Mouse (Mus musculus): ENCODE measurements around the gene Stk39. TPM values are rescaled to one million over a fixed set of nuclear protein-coding genes. Genes with fewer than 3 reads are reported as not detected.

Gene Stk39
- polyA plus RNA-seq, 1 experiment from 2014 or later = 27.7 TPM

DNA sequence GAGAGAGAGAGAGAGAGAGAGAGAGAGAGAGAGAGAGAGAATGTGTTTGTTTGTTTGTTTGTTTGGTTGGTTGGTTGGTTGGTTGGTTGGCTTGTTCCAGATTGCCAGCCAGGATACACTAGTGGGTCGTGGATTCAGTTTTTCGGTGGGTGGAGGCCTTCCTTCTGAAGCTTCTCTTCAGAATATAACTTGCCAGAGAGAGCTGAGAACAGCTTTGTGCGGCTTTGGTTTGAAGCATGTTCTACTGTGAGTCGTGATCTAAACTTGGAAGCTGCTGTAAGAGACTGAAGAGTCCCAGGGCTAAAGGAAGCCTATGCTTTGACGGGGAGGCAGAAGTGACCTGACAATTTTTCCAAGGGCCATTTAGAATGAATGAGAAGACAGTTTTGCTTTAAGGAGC lies 59.9 kb downstream of the Stk39 start:
- Histone ChIP-seq H3K27me3 (no peaks in the 10 kb centered on the region), H3K4me1 (peaks cover 43% of the 10 kb centered on the region), H3K9ac (no peak overlapping the region), H3K36me3 (ENCODE audit: poor library complexity, severe bottlenecking) (no peaks in the 10 kb centered on the region), H3K4me3 (no peak overlapping the region), H3K27ac (no peak overlapping the region), H3K4me2 (no peak overlapping the region), H3K9me3 (replicated peaks) (no peaks in the 10 kb centered on the region)
- WGBS = 92% methylated on average over 5 of the region's 5 CpGs
- no peak for ATAC-seq

DNA sequence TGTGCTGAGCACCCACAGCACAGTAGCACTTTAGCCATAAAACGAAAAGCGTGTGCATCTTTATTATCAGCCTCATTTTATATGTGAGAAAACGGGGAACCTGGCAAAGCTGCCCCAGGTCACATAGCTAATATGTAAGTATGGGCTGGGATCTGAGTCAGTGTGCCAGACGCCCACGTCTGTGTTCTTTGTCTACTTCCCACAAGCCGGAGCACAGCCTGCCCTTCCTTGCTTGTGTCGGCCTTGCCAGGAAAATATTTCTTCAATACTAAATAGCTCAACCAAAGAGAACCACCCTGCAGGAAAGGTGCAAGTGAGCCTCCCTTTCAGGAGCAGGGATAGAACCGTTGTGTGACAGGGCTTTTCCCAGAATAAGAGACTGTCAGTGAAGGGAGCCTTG lies 60.9 kb downstream of the Stk39 start:
- Histone ChIP-seq H3K36me3 (ENCODE audit: poor library complexity, severe bottlenecking) (no peaks in the 10 kb centered on the region), H3K4me1 (peaks cover 53% of the 10 kb centered on the region), H3K27ac (0 out of 2 replicates have a peak overlapping the region, but pooled peaks have one; percentile 32), H3K4me2 (no peak overlapping the region), H3K4me3 (no peak overlapping the region), H3K27me3 (no peaks in the 10 kb centered on the region), H3K9ac (no peak overlapping the region), H3K9me3 (replicated peaks) (no peaks in the 10 kb centered on the region)
- 66% methylated on average over 8 of the region's 8 CpGs for WGBS
- peak; percentile 8; the same call in 1 of the 2 replicates for ATAC-seq

DNA sequence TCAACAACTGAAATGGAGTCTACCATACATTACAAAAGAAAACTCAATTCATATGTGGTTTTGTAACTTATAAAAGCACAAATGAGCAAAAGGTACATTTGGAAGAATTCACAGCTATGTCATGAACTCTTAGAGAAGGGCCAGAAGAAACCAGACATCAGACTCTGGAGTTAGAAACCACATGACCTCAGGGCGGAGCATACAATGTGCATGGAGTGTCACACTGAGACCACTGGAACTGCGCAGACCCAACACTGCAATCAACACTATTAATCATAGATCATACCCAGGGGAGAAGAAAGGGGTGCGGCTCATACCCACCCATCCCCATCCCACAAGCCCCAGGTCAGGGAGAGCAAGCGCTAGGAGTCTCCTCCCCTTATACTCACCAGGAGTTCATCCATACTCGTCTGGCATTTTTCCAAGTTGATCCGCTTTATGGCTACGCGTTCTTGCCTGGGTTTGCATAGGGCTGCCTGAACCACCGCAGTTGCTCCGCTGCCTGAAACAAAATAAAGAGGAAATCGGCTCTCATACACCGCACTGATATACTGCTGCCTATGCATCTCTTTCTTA lies 62.3 kb downstream of the Stk39 start:
- Histone ChIP-seq H3K4me2 (no peak overlapping the region), H3K9me3 (replicated peaks) (no peaks in the 10 kb centered on the region), H3K4me1 (peaks cover 66% of the 10 kb centered on the region), H3K27ac (no peak overlapping the region), H3K4me3 (no peak overlapping the region), H3K9ac (no peak overlapping the region), H3K27me3 (no peaks in the 10 kb centered on the region), H3K36me3 (ENCODE audit: poor library complexity, severe bottlenecking) (no peaks in the 10 kb centered on the region)
- ATAC-seq = peak; percentile 11; the same call in 1 of the 2 replicates
- WGBS = 73% methylated on average over 12 of the region's 12 CpGs

DNA sequence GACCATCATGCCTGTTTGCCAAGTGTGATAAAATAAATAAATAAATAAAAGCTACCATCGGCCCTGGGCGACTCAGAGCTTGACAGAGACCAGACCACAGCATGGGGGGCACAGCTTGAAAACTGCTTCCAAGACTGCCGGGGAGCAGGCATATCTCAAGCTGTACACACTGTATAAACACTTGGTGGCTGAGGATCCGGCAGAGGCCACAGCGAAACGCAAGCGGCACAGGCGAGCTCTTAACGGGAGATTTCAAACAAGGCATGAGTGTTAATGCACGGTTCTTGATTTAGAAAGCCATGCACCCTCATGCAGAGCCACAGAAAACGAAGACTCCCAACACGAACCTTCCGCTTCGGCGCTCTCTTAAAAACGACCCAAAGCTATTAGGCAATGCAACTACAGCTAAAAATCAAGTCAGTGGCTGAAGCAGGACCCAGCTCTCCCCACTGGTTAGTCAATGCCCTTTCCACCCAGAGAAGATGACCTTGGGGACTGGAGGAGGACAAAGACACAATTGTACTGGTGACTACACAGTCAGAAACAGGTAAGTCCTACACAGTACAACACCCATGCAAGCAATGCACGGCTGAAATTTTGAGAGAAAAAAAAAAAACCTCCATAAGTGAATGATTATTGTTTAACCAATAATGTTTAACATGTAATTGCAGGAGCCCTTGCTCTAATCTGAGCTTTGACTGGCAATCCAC lies 63.6 kb downstream of the Stk39 start:
- H3K9ac ChIP-seq = no peak overlapping the region
- WGBS = 31% methylated on average over 17 of the region's 17 CpGs
- ATAC-seq = peak; percentile 11; the same call in 1 of the 2 replicates
- H3K27ac ChIP-seq = peak overlapping the region; percentile 27; the same call in 1 of the 2 replicates
- no peaks in the 10 kb centered on the region for H3K27me3 ChIP-seq
- no peaks in the 10 kb centered on the region for H3K36me3 ChIP-seq (ENCODE audit: poor library complexity, severe bottlenecking)
- peak overlapping the region; percentile 20 for H3K4me2 ChIP-seq
- H3K4me1 ChIP-seq = peaks cover 77% of the 10 kb centered on the region
- H3K9me3 ChIP-seq (replicated peaks) = no peaks in the 10 kb centered on the region
- no peak overlapping the region for H3K4me3 ChIP-seq

DNA sequence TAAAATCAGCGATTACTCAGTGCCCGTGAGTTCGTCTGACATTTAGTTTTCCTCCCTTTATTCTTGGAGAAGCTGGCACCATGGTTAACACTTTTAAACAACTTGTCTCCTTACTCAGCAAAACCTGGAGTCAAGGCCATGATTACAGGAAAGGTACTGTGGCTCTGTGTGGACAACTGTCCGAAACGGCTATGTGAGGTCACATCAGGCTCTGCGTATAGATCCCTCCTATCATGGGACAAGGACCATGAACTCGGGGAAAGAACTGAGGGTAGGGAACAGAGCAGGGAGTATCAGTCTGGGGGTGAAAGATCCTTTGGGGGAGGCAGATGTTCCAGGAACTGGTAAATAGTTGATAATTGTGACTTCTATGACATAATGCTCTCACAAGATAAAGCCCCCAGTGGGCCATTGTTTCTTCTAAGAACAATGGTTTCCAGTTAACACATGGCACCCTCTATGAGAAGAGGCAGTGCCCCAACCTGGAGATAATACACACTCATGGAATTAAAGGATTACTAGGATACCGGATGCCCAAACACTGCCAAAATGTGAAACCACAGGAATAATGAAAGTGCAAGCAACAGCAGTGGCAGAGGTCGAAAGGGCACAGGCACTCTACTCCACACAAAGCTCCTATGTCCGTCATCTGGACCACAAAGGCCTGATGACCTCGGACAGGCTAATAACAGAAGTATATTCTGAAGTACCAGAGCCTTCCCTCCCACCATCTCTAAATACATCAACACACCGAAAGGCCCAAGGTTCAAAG lies 64.7 kb downstream of the Stk39 start:
- Histone ChIP-seq H3K9me3 (replicated peaks) (no peaks in the 10 kb centered on the region), H3K4me2 (no peak overlapping the region; the same call in 1 of the 2 replicates), H3K27me3 (no peaks in the 10 kb centered on the region), H3K27ac (0 out of 2 replicates have a peak overlapping the region, but pooled peaks have one; percentile 11), H3K9ac (no peak overlapping the region), H3K4me1 (peaks cover 85% of the 10 kb centered on the region), H3K36me3 (ENCODE audit: poor library complexity, severe bottlenecking) (no peaks in the 10 kb centered on the region), H3K4me3 (no peak overlapping the region)
- no peak for ATAC-seq
- 39% methylated on average over 12 of the region's 12 CpGs for WGBS

DNA sequence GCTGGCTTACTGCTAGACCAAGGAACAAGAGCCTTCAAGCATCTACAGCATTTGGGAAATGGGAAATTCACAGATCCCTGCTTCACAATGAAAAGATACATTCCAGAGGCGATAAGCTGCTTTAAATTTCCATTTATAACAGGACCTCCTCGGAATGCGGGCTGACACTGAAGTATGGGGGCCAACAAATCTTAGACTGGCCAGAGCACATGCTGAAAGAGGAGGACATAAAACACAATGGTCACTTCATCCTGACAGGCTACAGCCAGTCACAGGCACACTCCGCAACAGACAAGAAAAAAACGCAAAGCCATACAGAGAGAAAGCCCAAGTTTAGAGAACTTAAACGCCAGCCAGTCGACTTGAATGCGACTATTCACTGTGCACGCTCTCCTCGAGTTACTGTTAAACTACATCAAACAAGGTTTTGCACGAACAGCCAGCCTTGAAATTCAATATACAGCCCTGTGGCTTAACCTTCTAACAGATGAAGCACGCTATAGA lies 65.4 kb downstream of the Stk39 start:
- Histone ChIP-seq H3K27ac (peak overlapping the region; percentile 28), H3K9me3 (replicated peaks) (no peaks in the 10 kb centered on the region), H3K9ac (no peak overlapping the region), H3K36me3 (ENCODE audit: poor library complexity, severe bottlenecking) (no peaks in the 10 kb centered on the region), H3K4me2 (peak overlapping the region; percentile 17), H3K4me3 (no peak overlapping the region), H3K27me3 (no peaks in the 10 kb centered on the region), H3K4me1 (peaks cover 83% of the 10 kb centered on the region)
- 15% methylated on average over 12 of the region's 12 CpGs for WGBS
- ATAC-seq = no peak

DNA sequence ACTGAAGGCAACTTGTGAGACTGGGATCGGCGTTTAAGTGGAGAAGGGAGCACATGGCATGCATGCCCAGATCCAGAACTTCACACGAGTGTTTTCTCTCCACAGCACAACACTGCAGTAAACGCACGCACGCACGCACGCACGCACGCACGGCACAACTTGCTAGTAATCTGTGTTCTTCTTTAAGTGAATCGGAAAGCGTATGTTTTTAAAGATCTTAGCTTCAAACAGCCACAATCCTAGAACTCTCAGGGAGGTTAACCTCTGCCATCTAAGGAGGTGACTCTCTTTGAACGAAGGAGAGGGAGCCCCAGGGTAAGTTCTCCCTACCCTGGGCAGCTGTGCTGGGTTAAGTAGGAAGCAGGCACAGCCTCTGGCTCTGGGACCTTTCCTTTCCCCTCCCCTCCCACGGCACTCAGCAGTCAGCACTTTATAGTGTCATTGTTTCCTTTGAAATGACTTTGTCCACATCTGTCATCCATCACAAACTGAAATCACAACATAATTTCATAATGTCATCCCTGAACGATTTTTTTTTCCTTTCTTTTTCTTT lies 66.8 kb downstream of the Stk39 start:
- no peaks in the 10 kb centered on the region for H3K9me3 ChIP-seq (replicated peaks)
- peak; percentile 17; the same call in 1 of the 2 replicates for ATAC-seq
- H3K4me1 ChIP-seq = peaks cover 70% of the 10 kb centered on the region
- H3K27ac ChIP-seq = peak overlapping the region; percentile 14; the same call in 1 of the 2 replicates
- H3K4me3 ChIP-seq = 0 out of 2 replicates have a peak overlapping the region, but pooled peaks have one; percentile 7
- H3K27me3 ChIP-seq = no peaks in the 10 kb centered on the region
- WGBS = 14% methylated on average over 16 of the region's 16 CpGs
- peak overlapping the region; percentile 45 for H3K4me2 ChIP-seq
- no peak overlapping the region for H3K9ac ChIP-seq
- H3K36me3 ChIP-seq (ENCODE audit: poor library complexity, severe bottlenecking) = no peaks in the 10 kb centered on the region

DNA sequence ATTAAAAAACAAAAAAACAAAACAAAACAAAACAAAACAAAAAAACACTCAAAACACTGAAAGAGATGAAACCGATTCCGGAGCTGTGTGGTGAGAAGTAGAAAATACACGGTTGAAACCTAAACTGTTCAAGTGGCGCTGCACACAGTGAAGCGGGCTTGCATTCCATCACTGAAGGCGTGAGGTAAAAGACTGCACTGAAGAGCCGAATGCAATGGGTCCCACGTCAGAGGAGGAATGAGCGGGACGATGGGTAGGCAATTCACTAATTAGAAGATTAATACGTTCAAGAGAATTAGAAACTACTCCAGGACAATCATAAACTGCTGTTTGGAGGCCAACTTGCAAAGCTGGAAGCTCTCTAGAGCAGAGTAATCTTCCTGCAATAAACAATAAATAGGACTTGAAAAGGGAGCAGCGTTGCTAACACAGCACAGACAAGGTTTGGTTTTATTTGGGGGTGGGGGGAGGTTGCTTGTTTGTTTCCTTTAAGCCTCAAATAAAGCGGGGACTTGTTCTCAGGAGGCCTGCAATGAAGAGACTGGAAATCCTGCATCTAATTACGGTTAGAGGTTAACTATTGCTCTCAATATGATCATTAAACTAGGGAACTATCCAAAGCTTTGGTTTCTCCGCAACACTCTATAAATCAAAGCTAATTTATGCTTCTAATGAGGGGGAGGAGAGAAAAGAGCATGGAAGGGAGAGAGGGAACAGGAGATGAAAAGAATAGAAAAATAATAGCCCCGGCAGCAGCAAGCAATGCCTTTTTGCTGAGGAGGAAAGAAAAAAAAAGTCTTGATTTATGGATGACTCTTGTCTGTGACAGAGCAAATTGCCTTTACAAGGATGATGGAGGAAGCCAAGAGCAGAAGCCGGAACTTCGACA lies 67.5 kb downstream of the Stk39 start:
- H3K9ac ChIP-seq = no peak overlapping the region
- 7% methylated on average over 18 of the region's 18 CpGs for WGBS
- 0 out of 2 replicates have a peak overlapping the region, but pooled peaks have one; percentile 7 for H3K4me3 ChIP-seq
- no peaks in the 10 kb centered on the region for H3K36me3 ChIP-seq (ENCODE audit: poor library complexity, severe bottlenecking)
- no peaks in the 10 kb centered on the region for H3K27me3 ChIP-seq
- peak; percentile 54 for ATAC-seq
- H3K27ac ChIP-seq = peak overlapping the region; percentile 22; the same call in 1 of the 2 replicates
- peak overlapping the region; percentile 45 for H3K4me2 ChIP-seq
- no peaks in the 10 kb centered on the region for H3K9me3 ChIP-seq (replicated peaks)
- H3K4me1 ChIP-seq = peaks cover 63% of the 10 kb centered on the region

DNA sequence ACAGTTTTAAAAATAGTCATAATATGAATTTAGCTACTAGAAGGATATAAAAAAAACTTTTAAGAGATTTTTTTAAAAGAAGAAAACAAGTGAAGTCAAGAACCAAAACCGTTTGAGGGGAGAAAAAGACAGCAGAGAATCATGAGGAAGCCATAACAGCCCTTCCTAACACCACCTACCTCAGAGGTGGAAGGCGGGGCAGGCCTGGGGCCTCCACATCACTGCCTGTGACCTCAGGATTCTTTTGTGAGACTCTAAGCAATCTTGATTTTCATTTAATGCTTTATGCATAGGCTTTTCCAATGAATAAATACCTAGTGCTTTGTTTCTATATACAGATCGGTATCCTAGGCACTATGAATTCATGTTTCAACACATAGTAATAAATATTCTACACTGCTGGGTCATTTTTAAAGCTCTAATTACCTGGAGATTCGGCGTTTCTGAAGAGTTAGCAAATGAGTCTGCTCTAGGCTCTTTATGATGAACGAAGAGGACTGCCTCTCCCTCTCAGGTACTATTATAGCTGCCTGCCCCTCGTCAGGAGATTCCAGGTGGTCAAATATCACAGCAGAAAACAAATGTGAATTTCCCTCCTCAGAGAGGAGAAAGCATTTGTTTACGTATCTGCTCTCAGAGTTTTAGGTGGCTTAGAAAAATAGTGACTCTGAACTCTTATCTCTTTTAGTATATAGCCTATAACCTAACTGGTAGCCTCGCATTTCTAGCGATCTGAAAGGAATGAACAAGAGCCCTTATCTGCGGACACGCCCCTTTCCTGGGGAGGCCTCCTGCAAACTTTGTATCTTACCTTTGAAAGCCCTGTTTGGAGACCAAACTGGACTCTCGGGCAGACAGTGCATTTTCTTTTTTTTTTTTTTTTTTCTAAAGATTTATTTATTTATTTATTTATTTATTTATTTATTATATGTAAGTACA lies 78.2 kb downstream of the Stk39 start:
- Histone ChIP-seq H3K4me3 (no peak overlapping the region), H3K9me3 (replicated peaks) (no peaks in the 10 kb centered on the region), H3K4me1 (no peaks in the 10 kb centered on the region), H3K27me3 (no peaks in the 10 kb centered on the region), H3K4me2 (no peak overlapping the region), H3K27ac (no peak overlapping the region), H3K36me3 (ENCODE audit: poor library complexity, severe bottlenecking) (peaks cover 17% of the 10 kb centered on the region; the same call in 1 of the 2 replicates), H3K9ac (no peak overlapping the region)
- no peak for ATAC-seq
- 83% methylated on average over 13 of the region's 13 CpGs for WGBS

DNA sequence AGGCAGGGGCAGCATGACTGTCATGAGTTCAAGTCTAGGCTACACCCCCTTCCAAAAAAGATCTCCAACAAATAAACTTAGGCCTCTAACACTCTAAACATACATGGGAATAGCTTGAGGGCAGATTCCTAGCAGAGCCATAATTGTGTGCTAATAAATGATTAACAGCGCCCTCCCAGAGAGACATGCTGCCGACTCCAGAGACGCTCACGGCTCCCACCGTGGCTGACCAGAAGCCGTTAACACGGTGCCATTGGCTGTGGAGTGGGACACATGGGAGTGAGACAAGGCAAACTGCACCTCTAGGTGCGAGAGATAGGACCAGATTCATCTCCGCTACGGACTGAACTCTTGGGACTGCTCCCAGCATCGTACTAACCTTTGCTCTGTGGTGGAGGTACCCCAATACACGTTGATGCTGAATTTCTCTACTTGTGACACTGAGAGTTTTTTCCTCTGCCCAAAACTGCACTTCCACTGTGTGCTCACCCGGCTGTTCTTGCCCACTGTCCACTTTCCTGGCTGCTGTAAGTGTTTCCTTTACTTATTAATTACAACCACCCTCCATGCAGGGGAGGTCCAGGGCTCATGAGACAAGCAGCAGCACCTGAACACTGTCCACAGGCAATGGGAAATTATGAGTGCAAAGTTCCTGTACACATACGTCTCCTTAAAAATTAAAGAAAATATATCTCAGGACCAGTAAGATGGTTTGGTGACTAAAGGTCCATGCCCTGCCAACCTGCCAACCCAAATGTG lies 84.1 kb downstream of the Stk39 start:
- no peak overlapping the region for H3K27ac ChIP-seq
- H3K9me3 ChIP-seq (replicated peaks) = no peaks in the 10 kb centered on the region
- no peak for ATAC-seq
- no peak overlapping the region for H3K4me3 ChIP-seq
- H3K27me3 ChIP-seq = no peaks in the 10 kb centered on the region
- peaks cover 7% of the 10 kb centered on the region for H3K4me1 ChIP-seq
- 90% methylated on average over 14 of the region's 14 CpGs for WGBS
- no peak overlapping the region for H3K9ac ChIP-seq
- peaks cover 11% of the 10 kb centered on the region; the same call in 1 of the 2 replicates for H3K36me3 ChIP-seq (ENCODE audit: poor library complexity, severe bottlenecking)
- no peak overlapping the region for H3K4me2 ChIP-seq
